Mouse (Mus musculus): Measurements from ENCODE around the gene Pbld2. TPM values are rescaled to one million over a fixed set of nuclear protein-coding genes. Genes with fewer than 3 reads are reported as not detected.

The Pbld2 gene
- polyA plus RNA-seq, 1 experiment = 0.11 TPM

GRCm38 (mm10) chr10:63063365-63063764 lies 39.2 kb downstream of the Pbld2 start:
- Histone ChIP-seq H3K36me3 (ENCODE audit: control insufficient read depth, insufficient read depth) (no peaks in the 10 kb centered on the region), H3K79me3 (ENCODE audit: low read depth) (no peaks in the 10 kb centered on the region), H3ac (ENCODE audit: control insufficient read depth, insufficient read length, low read depth) (no peak overlapping the region), H3K27me3 (ENCODE audit: control insufficient read depth, insufficient read depth, insufficient read length) (peaks cover 38% of the 10 kb centered on the region), H3K4me3 (ENCODE audit: insufficient read depth, poor library complexity, severe bottlenecking) (no peak overlapping the region), H3K79me2 (ENCODE audit: control insufficient read depth, insufficient read depth) (no peaks in the 10 kb centered on the region)
- TF ChIP-seq FOSL1 (IDR thresholded peaks at IDR 0.05; ENCODE audit: insufficient read depth, low read length, poor library complexity, severe bottlenecking) = no peak
- no peak for TF ChIP-seq MYOG (IDR thresholded peaks at IDR 0.05; ENCODE audit: control insufficient read depth, extremely low read depth, insufficient read length)
- no peak for TF ChIP-seq MYOD1 (IDR thresholded peaks at IDR 0.05; ENCODE audit: control insufficient read depth, insufficient read length, low read depth)
- TF ChIP-seq MAX (IDR thresholded peaks at IDR 0.05) = no peak

GRCm38 (mm10) chr10:63064516-63064915 lies 40.4 kb downstream of the Pbld2 start:
- no peak overlapping the region for H3K4me3 ChIP-seq (ENCODE audit: insufficient read depth, poor library complexity, severe bottlenecking)
- H3ac ChIP-seq (ENCODE audit: control insufficient read depth, insufficient read length, low read depth) = no peak overlapping the region
- TF ChIP-seq MYOD1 (IDR thresholded peaks at IDR 0.05; ENCODE audit: control insufficient read depth, insufficient read length, low read depth) (no peak), FOSL1 (IDR thresholded peaks at IDR 0.05; ENCODE audit: insufficient read depth, low read length, poor library complexity, severe bottlenecking) (no peak), MYOG (IDR thresholded peaks at IDR 0.05; ENCODE audit: control insufficient read depth, extremely low read depth, insufficient read length) (no peak), MAX (IDR thresholded peaks at IDR 0.05) (no peak), CEBPB (IDR thresholded peaks at IDR 0.05; ENCODE audit: low read depth) (no peak), USF1 (IDR thresholded peaks at IDR 0.05; ENCODE audit: low read depth) (no peak), CTCF (IDR thresholded peaks at IDR 0.05; ENCODE audit: control insufficient read depth, insufficient read depth, insufficient read length) (no peak)
- no peaks in the 10 kb centered on the region for H3K36me3 ChIP-seq (ENCODE audit: control insufficient read depth, insufficient read depth)
- H3K79me2 ChIP-seq (ENCODE audit: control insufficient read depth, insufficient read depth) = no peaks in the 10 kb centered on the region
- H3K79me3 ChIP-seq (ENCODE audit: low read depth) = no peaks in the 10 kb centered on the region
- H3K27me3 ChIP-seq (ENCODE audit: control insufficient read depth, insufficient read depth, insufficient read length) = peaks cover 31% of the 10 kb centered on the region

- H3K27me3 ChIP-seq (ENCODE audit: control insufficient read depth, insufficient read depth, insufficient read length) = peaks cover 31% of the 10 kb centered on the region
- no peaks in the 10 kb centered on the region for H3K79me3 ChIP-seq (ENCODE audit: low read depth)
These were observed 41.4 kb downstream of the Pbld2 start for GRCm38 (mm10) chr10:63065561-63065960.

GRCm38 (mm10) chr10:63065988-63066387 lies 41.9 kb downstream of the Pbld2 start:
- no peak overlapping the region for H3K4me3 ChIP-seq (ENCODE audit: insufficient read depth, poor library complexity, severe bottlenecking)
- H3K27me3 ChIP-seq (ENCODE audit: control insufficient read depth, insufficient read depth, insufficient read length) = peaks cover 31% of the 10 kb centered on the region
- H3K79me3 ChIP-seq (ENCODE audit: low read depth) = no peaks in the 10 kb centered on the region
- peak; percentile 75 for TF ChIP-seq CTCF (IDR thresholded peaks at IDR 0.05; ENCODE audit: control insufficient read depth, insufficient read depth, insufficient read length)
- TF ChIP-seq MAX (IDR thresholded peaks at IDR 0.05) = no peak
- TF ChIP-seq USF1 (IDR thresholded peaks at IDR 0.05; ENCODE audit: low read depth) = no peak
- no peaks in the 10 kb centered on the region for H3K79me2 ChIP-seq (ENCODE audit: control insufficient read depth, insufficient read depth)
- H3ac ChIP-seq (ENCODE audit: control insufficient read depth, insufficient read length, low read depth) = no peak overlapping the region
- no peaks in the 10 kb centered on the region for H3K36me3 ChIP-seq (ENCODE audit: control insufficient read depth, insufficient read depth)

More at GRCm38 (mm10) chr10:63065561-63065960, 41.4 kb downstream of the Pbld2 start:
- Histone ChIP-seq H3ac (ENCODE audit: control insufficient read depth, insufficient read length, low read depth) (no peak overlapping the region), H3K79me2 (ENCODE audit: control insufficient read depth, insufficient read depth) (no peaks in the 10 kb centered on the region), H3K4me3 (ENCODE audit: insufficient read depth, poor library complexity, severe bottlenecking) (no peak overlapping the region), H3K36me3 (ENCODE audit: control insufficient read depth, insufficient read depth) (no peaks in the 10 kb centered on the region)
- TF ChIP-seq MYOD1 (IDR thresholded peaks at IDR 0.05; ENCODE audit: control insufficient read depth, insufficient read length, low read depth) (no peak), CTCF (IDR thresholded peaks at IDR 0.05; ENCODE audit: control insufficient read depth, insufficient read depth, insufficient read length) (no peak)

GRCm38 (mm10) chr10:63086304-63086703 lies 62.2 kb downstream of the Pbld2 start:
- Histone ChIP-seq H3ac (ENCODE audit: control insufficient read depth, insufficient read length, low read depth) (no peak overlapping the region), H3K79me2 (ENCODE audit: control insufficient read depth, insufficient read depth) (no peaks in the 10 kb centered on the region), H3K27me3 (ENCODE audit: control insufficient read depth, insufficient read depth, insufficient read length) (peaks cover 6% of the 10 kb centered on the region), H3K4me3 (ENCODE audit: insufficient read depth, poor library complexity, severe bottlenecking) (no peak overlapping the region), H3K36me3 (ENCODE audit: control insufficient read depth, insufficient read depth) (no peaks in the 10 kb centered on the region), H3K79me3 (ENCODE audit: low read depth) (no peaks in the 10 kb centered on the region)
- TF ChIP-seq MYOG (IDR thresholded peaks at IDR 0.05; ENCODE audit: control insufficient read depth, extremely low read depth, insufficient read length) = no peak
- no peak for TF ChIP-seq CTCF (IDR thresholded peaks at IDR 0.05; ENCODE audit: control insufficient read depth, insufficient read depth, insufficient read length)
- TF ChIP-seq MAX (IDR thresholded peaks at IDR 0.05) = no peak
- TF ChIP-seq MYOD1 (IDR thresholded peaks at IDR 0.05; ENCODE audit: control insufficient read depth, insufficient read length, low read depth) = no peak
- TF ChIP-seq FOSL1 (IDR thresholded peaks at IDR 0.05; ENCODE audit: insufficient read depth, low read length, poor library complexity, severe bottlenecking) = no peak
- TF ChIP-seq CEBPB (IDR thresholded peaks at IDR 0.05; ENCODE audit: low read depth) = no peak
- TF ChIP-seq USF1 (IDR thresholded peaks at IDR 0.05; ENCODE audit: low read depth) = no peak

- no peaks in the 10 kb centered on the region for H3K79me2 ChIP-seq (ENCODE audit: control insufficient read depth, insufficient read depth)
- no peak overlapping the region for H3K4me3 ChIP-seq (ENCODE audit: insufficient read depth, poor library complexity, severe bottlenecking)
- H3K79me3 ChIP-seq (ENCODE audit: low read depth) = no peaks in the 10 kb centered on the region
- H3K36me3 ChIP-seq (ENCODE audit: control insufficient read depth, insufficient read depth) = no peaks in the 10 kb centered on the region
- TF ChIP-seq MAX (IDR thresholded peaks at IDR 0.05) = no peak
- no peak for TF ChIP-seq CTCF (IDR thresholded peaks at IDR 0.05; ENCODE audit: control insufficient read depth, insufficient read depth, insufficient read length)
- no peak for TF ChIP-seq MYOG (IDR thresholded peaks at IDR 0.05; ENCODE audit: control insufficient read depth, extremely low read depth, insufficient read length)
- no peak for TF ChIP-seq CEBPB (IDR thresholded peaks at IDR 0.05; ENCODE audit: low read depth)
- no peak for TF ChIP-seq MYOD1 (IDR thresholded peaks at IDR 0.05; ENCODE audit: control insufficient read depth, insufficient read length, low read depth)
- TF ChIP-seq FOSL1 (IDR thresholded peaks at IDR 0.05; ENCODE audit: insufficient read depth, low read length, poor library complexity, severe bottlenecking) = no peak
- no peak for TF ChIP-seq USF1 (IDR thresholded peaks at IDR 0.05; ENCODE audit: low read depth)
- peaks cover 15% of the 10 kb centered on the region for H3K27me3 ChIP-seq (ENCODE audit: control insufficient read depth, insufficient read depth, insufficient read length)
- H3ac ChIP-seq (ENCODE audit: control insufficient read depth, insufficient read length, low read depth) = no peak overlapping the region
These were observed 65.1 kb downstream of the Pbld2 start for GRCm38 (mm10) chr10:63089103-63089757.
